12 mouse cellular contexts compared by ENCODE assay signal in the genomic region with DNA sequence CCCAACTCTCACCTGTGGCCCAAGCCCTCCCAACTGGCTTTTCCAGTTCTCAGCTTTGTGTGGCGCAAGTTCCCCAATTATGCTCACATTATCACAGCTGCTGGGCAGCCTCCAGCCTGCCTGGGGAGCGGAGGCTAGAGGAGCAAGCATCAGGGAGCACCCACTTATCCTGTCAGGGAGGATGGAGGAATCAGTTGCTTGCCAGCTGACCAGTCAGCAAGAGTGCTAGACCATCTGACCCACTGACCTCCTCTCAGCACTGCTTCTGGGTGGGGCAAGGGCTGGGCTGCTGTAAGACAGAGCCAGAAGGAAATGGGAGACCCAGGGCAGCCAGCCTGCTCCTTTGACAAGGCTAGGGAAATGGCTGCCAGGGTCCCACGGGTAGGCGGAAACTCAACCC. TPM values are rescaled to one million over a fixed set of nuclear protein-coding genes. Genes with fewer than 3 reads are reported as not detected.
DNase-seq lines count a peak whose midpoint lies in the region; ATAC-seq lines count a peak whose summit lies in the region.
"Had no signal": no experiment of that assay in that cellular context is flagged by ENCODE, and none has a peak within 500 bp of the region (broad histone marks: within the 10 kb centered on the region; RNA-seq: fewer than 3 reads in every experiment).

No protein-coding gene starts in this region.

- H3K4me1 ChIP-seq in forebrain, embryonic 10.5 days = peaks cover 55% of the 10 kb centered on the region
- peaks cover 5% of the 10 kb centered on the region; the same call in 1 of the 2 replicates for H3K4me1 ChIP-seq in forebrain, embryonic 16.5 days (replicated peaks; ENCODE audit: control insufficient read depth, insufficient read depth, low read length)
- peaks cover 19% of the 10 kb centered on the region for H3K4me1 ChIP-seq in kidney, embryonic 15.5 days
- H3K4me1 ChIP-seq in kidney, embryonic 14.5 days (ENCODE audit: control insufficient read depth, insufficient read depth, low read length) = peaks cover 4% of the 10 kb centered on the region; the same call in 1 of the 2 replicates

- no peaks in the 10 kb centered on the region for H3K27me3 ChIP-seq in forebrain, embryonic 10.5 days (ENCODE audit: poor library complexity, severe bottlenecking)
- no peaks in the 10 kb centered on the region for H3K27me3 ChIP-seq in forebrain, embryonic 16.5 days (replicated peaks; ENCODE audit: control insufficient read depth, insufficient read depth, low read length)
- no peaks in the 10 kb centered on the region for H3K27me3 ChIP-seq in kidney, embryonic 15.5 days
- no peaks in the 10 kb centered on the region for H3K27me3 ChIP-seq in kidney, embryonic 14.5 days (ENCODE audit: control insufficient read depth, insufficient read depth, low read length)
- H3K27me3 ChIP-seq: lung, embryonic 15.5 days had no signal

- no peaks in the 10 kb centered on the region for H3K9me3 ChIP-seq in forebrain, embryonic 10.5 days
- H3K9me3 ChIP-seq in forebrain, embryonic 16.5 days (ENCODE audit: control insufficient read depth, low read length) = no peaks in the 10 kb centered on the region
- no peaks in the 10 kb centered on the region for H3K9me3 ChIP-seq in kidney, embryonic 15.5 days (replicated peaks)
- no peaks in the 10 kb centered on the region for H3K9me3 ChIP-seq in kidney, embryonic 14.5 days (ENCODE audit: control insufficient read depth, low read length)
- H3K9me3 ChIP-seq: lung, embryonic 15.5 days had no signal

- no peak overlapping the region for H3K4me3 ChIP-seq in forebrain, embryonic 10.5 days
- H3K4me3 ChIP-seq in forebrain, embryonic 16.5 days (replicated peaks; ENCODE audit: low read length) = no peak overlapping the region
- no peak overlapping the region for H3K4me3 ChIP-seq in kidney, embryonic 15.5 days (replicated peaks)
- H3K4me3 ChIP-seq in kidney, embryonic 14.5 days (ENCODE audit: low read length) = no peak overlapping the region
- H3K4me3 ChIP-seq: lung, embryonic 15.5 days had no signal

- WGBS in forebrain, embryonic 10.5 days = 77% methylated on average over 4 of the region's 4 CpGs
- 72% methylated on average over 4 of the region's 4 CpGs for WGBS in forebrain, embryonic 16.5 days
- 66% methylated on average over 4 of the region's 4 CpGs for WGBS in kidney, embryonic 15.5 days
- 63% methylated on average over 4 of the region's 4 CpGs for WGBS in kidney, embryonic 14.5 days

- H3K36me3 ChIP-seq in forebrain, embryonic 10.5 days (replicated peaks) = peaks cover 20% of the 10 kb centered on the region
- no peaks in the 10 kb centered on the region for H3K36me3 ChIP-seq in forebrain, embryonic 16.5 days (ENCODE audit: control insufficient read depth, insufficient read depth)
- H3K36me3 ChIP-seq in kidney, embryonic 15.5 days = 0 out of 2 replicates have a peak, but pooled peaks cover 7% of the 10 kb centered on the region
- H3K36me3 ChIP-seq in kidney, embryonic 14.5 days (ENCODE audit: control insufficient read depth, insufficient read depth, low read length) = peaks cover 3% of the 10 kb centered on the region; the same call in 1 of the 2 replicates
- H3K36me3 ChIP-seq: lung, embryonic 15.5 days had no signal

- H3K4me2 ChIP-seq in forebrain, embryonic 16.5 days (ENCODE audit: low read length) = no peak overlapping the region
- no peak overlapping the region for H3K4me2 ChIP-seq in kidney, embryonic 15.5 days
- no peak overlapping the region for H3K4me2 ChIP-seq in kidney, embryonic 14.5 days (replicated peaks; ENCODE audit: low read depth, low read length)
- H3K4me2 ChIP-seq: lung, embryonic 15.5 days had no signal

- DNase-seq in forebrain, embryonic 10.5 days (ENCODE audit: extremely low spot score, low spot score) = no peak
- DNase-seq in urinary bladder, postnatal 25 days (ENCODE audit: low spot score) = peak; percentile 50
- no peak for DNase-seq in urinary bladder, adult 2 months (ENCODE audit: low spot score)
- no peak for DNase-seq in adrenal gland, postnatal 4 days (ENCODE audit: low spot score in 2 of 2)
- DNase-seq in layer of hippocampus, postnatal 36 days = no peak
- DNase-seq: adrenal gland, adult 2 months; cerebellum, postnatal 10 days; right cerebral cortex, postnatal 14 days had no signal

- H3K27ac ChIP-seq in forebrain, embryonic 10.5 days = peak overlapping the region; percentile 4
- no peak overlapping the region for H3K27ac ChIP-seq in forebrain, embryonic 16.5 days (ENCODE audit: low read length)
- no peak overlapping the region for H3K27ac ChIP-seq in kidney, embryonic 15.5 days
- H3K27ac ChIP-seq in kidney, embryonic 14.5 days (ENCODE audit: low read depth, low read length) = no peak overlapping the region
- H3K27ac ChIP-seq: lung, embryonic 15.5 days had no signal

- H3K9ac ChIP-seq in forebrain, embryonic 16.5 days (replicated peaks; ENCODE audit: low read depth, low read length) = no peak overlapping the region
- H3K9ac ChIP-seq in kidney, embryonic 15.5 days = no peak overlapping the region
- no peak overlapping the region for H3K9ac ChIP-seq in kidney, embryonic 14.5 days (ENCODE audit: low read depth, low read length)
- H3K9ac ChIP-seq: lung, embryonic 15.5 days had no signal

- ATAC-seq in forebrain, embryonic 16.5 days = no peak
- 0 out of 2 replicates have a peak, but pooled peaks have one; percentile 40 for ATAC-seq in kidney, embryonic 15.5 days (replicated peaks; ENCODE audit: low FRiP score)
- ATAC-seq in kidney, embryonic 14.5 days (ENCODE audit: low FRiP score, low TSS enrichment) = no peak

RNA-seq across cellular contexts. Expression of gene Nectin1, which starts 43.8 kb away (rescaled TPM):
- polyA plus RNA-seq in forebrain, embryonic 10.5 days (2016; fragmentation: Nextera tagmentation; extraction: Ambion mirVana) = 7.4 and 7.6 TPM in 2 replicates
- 8.6 and 10.1 TPM in 2 replicates for polyA plus RNA-seq in forebrain, embryonic 16.5 days (2015; fragmentation: Nextera tagmentation; extraction: Ambion mirVana)
- polyA plus RNA-seq in kidney, embryonic 15.5 days (2015; fragmentation: Nextera tagmentation; extraction: Ambion mirVana) = 4.1 and 4.9 TPM in 2 replicates
- polyA plus RNA-seq in kidney, embryonic 14.5 days (2014; fragmentation: Nextera tagmentation; extraction: Ambion mirVana) = 6.5 and 6.8 TPM in 2 replicates
- polyA plus RNA-seq in urinary bladder, adult 2 months (2012; rRNA removed) = 13.8 and 28.1 TPM in 2 replicates
- 10 to 100 TPM; 22.0 to 22.5 TPM for total RNA-seq in adrenal gland, postnatal 4 days (2021)
- 10 to 100 TPM; 73.5 to 75.3 TPM for total RNA-seq in layer of hippocampus, postnatal 36 days (2021)
